ENCODE assay signal across 8 mouse cellular contexts in genomic region chr17:46162951-46163421, GRCm38 (mm10). TPM values are rescaled to one million over a fixed set of nuclear protein-coding genes. Genes with fewer than 3 reads are reported as not detected.
DNase-seq lines count a peak whose midpoint lies in the region; ATAC-seq lines count a peak whose summit lies in the region.

No protein-coding gene starts in this region.

- peak overlapping the region; percentile 31 for H3K4me3 ChIP-seq in lung, embryonic 16.5 days (ENCODE audit: low read length)

- peak overlapping the region; percentile 74 for H3K27ac ChIP-seq in lung, embryonic 16.5 days (ENCODE audit: low read length)

- no peaks in the 10 kb centered on the region for H3K27me3 ChIP-seq in lung, embryonic 16.5 days (ENCODE audit: control insufficient read depth, insufficient read depth, low read depth, low read length)

- peaks cover 37% of the 10 kb centered on the region for H3K36me3 ChIP-seq in lung, embryonic 16.5 days (ENCODE audit: control insufficient read depth, insufficient read depth, low read length)

- intact Hi-C loops in left cerebral cortex, postnatal 14 days (cut with DNase I), result no loop called here

- peak; percentile 97 for DNase-seq in heart, adult 11 months
- no peak for DNase-seq in heart, postnatal 4 days
- peak; percentile 91 for DNase-seq in T-cell, adult 2 months (ENCODE audit: low spot score)
- DNase-seq in kidney, adult 11 months, result peak; percentile 64
- peak; percentile 54 to 73 for DNase-seq in thymus, adult 18-20 months
- DNase-seq in left cerebral cortex, postnatal 14 days (ENCODE audit: low spot score in 2 of 2), result no peak
- DNase-seq in urinary bladder, postnatal 10 days (ENCODE audit: low spot score), result no peak

- 0 out of 2 replicates have a peak overlapping the region, but pooled peaks have one; percentile 1 for H3K9ac ChIP-seq in lung, embryonic 16.5 days (ENCODE audit: low read length)

- peak overlapping the region; percentile 73 for H3K4me2 ChIP-seq in lung, embryonic 16.5 days (ENCODE audit: low read depth, low read length)

- H3K9me3 ChIP-seq in lung, embryonic 16.5 days (ENCODE audit: control insufficient read depth, low read length), result no peaks in the 10 kb centered on the region

- 47% methylated on average over 9 of the region's 9 CpGs for whole genome bisulfite sequencing in lung, embryonic 16.5 days

- no peak for ATAC-seq in lung, embryonic 16.5 days (ENCODE audit: low read depth)

- peaks cover 17% of the 10 kb centered on the region for H3K4me1 ChIP-seq in lung, embryonic 16.5 days (replicated peaks; ENCODE audit: control insufficient read depth, insufficient read depth, low read length)

RNA-seq across cellular contexts. Expression of gene Gtpbp2, which starts 2.2 kb away (rescaled TPM):
- 10 to 100 TPM; 78.1 to 84.9 TPM for total RNA-seq in heart, postnatal 4 days (2021)
- polyA plus RNA-seq in lung, embryonic 16.5 days (2015; fragmentation: Nextera tagmentation; extraction: Ambion mirVana), result 50.3 and 55.0 TPM in 2 replicates
- 100 to 1,000 TPM in 1 of 2 experiments, 10 to 100 TPM in 1; 95.4 to 106 TPM for total RNA-seq in left cerebral cortex, postnatal 14 days (2021)

RNA-seq across cellular contexts. Expression of gene Mad2l1bp, which starts 9.6 kb away (rescaled TPM):
- 10 to 100 TPM; 16.2 to 17.5 TPM for total RNA-seq in heart, postnatal 4 days (2021)
- 55.5 and 57.1 TPM in 2 replicates for polyA plus RNA-seq in lung, embryonic 16.5 days (2015; fragmentation: Nextera tagmentation; extraction: Ambion mirVana)
- total RNA-seq in left cerebral cortex, postnatal 14 days (2021), result 10 to 100 TPM; 13.4 to 15.9 TPM

RNA-seq across cellular contexts. Expression of gene Rsph9, which starts 19.0 kb away (rescaled TPM):
- 1 to 10 TPM; 1.5 to 2.8 TPM for total RNA-seq in heart, postnatal 4 days (2021)
- 23.7 and 26.8 TPM in 2 replicates for polyA plus RNA-seq in lung, embryonic 16.5 days (2015; fragmentation: Nextera tagmentation; extraction: Ambion mirVana)
- 10 to 100 TPM; 22.8 to 23.7 TPM for total RNA-seq in left cerebral cortex, postnatal 14 days (2021)

RNA-seq across cellular contexts. Expression of gene Polh, which starts 39.5 kb away (rescaled TPM):
- 10 to 100 TPM; 20.3 to 21.7 TPM for total RNA-seq in heart, postnatal 4 days (2021)
- 24.1 and 26.0 TPM in 2 replicates for polyA plus RNA-seq in lung, embryonic 16.5 days (2015; fragmentation: Nextera tagmentation; extraction: Ambion mirVana)
- 1 to 10 TPM; 6.8 to 7.0 TPM for total RNA-seq in left cerebral cortex, postnatal 14 days (2021)

RNA-seq across cellular contexts. Expression of gene Xpo5, which starts 39.6 kb away (rescaled TPM):
- total RNA-seq in heart, postnatal 4 days (2021), result 10 to 100 TPM; 26.9 to 28.7 TPM
- polyA plus RNA-seq in lung, embryonic 16.5 days (2015; fragmentation: Nextera tagmentation; extraction: Ambion mirVana), result 31.2 and 33.8 TPM in 2 replicates
- 10 to 100 TPM; 37.5 to 40.1 TPM for total RNA-seq in left cerebral cortex, postnatal 14 days (2021)

Comparison
In these comparisons a context has a peak if more than half of its experiments do, and no peak if none do; other contexts are left out.
1. DNase-seq: peak in heart, adult 11 months (single experiment), T-cell, adult 2 months (single experiment), kidney, adult 11 months (single experiment) and thymus, adult 18-20 months (2 of 2); none in heart, postnatal 4 days (single experiment), left cerebral cortex, postnatal 14 days (0 of 2) and urinary bladder, postnatal 10 days (single experiment).
2. RNA of gene Rsph9, which starts 19.0 kb away (total RNA-seq): 22.8 to 23.7 TPM in left cerebral cortex, postnatal 14 days; 1.5 to 2.8 TPM in heart, postnatal 4 days; every median in the first group is over 4 times any median in the second.